Mouse (Mus musculus) thymus, postnatal 36 days (tissue): ENCODE measurements at regions not wholly inside any gene's neighbourhood (a gene's known extent, or its start where the extent isn't known, plus 50 kb on each side); places are given as distances from the start of the nearest gene placed in this dataset.

Experiments
- DNase-seq, 2 experiments: peaks; one replicate each; pipeline ENCODE4 v3.0.0; 2022; ENCODE audit warnings: mixed read lengths in 2 of 2

DNA sequence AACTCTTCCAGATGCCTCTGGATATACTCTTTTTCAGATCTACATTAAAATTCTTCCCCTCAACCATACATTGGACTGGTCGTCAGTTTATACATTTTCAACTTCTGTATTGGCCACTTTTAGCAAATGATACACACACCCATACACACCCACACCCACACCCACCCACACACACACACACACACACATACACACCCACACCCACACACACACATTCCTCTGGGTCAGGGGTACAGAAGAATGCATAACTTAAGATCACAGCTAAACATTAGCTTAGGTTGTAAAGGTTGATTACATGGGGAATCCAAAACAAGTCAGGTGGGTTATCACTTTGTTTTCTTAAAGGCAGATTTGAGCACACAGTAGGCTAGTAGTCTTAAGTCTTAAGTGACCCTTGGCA lies 75.9 kb upstream of the Gm6657 start:
- DNase-seq: no peak

GRCm38 (mm10) chr12:78119246-78119645 lies 74.8 kb upstream of the Gm6657 start:
- no peak for DNase-seq

- no peak for DNase-seq
Measured at GRCm38 (mm10) chr12:78119855-78120254, 74.2 kb upstream of the Gm6657 start.

GRCm38 (mm10) chr12:78129130-78129845 lies 64.8 kb upstream of the Gm6657 start:
- no peak for DNase-seq

- DNase-seq: no peak
Measured at GRCm38 (mm10) chr12:78132016-78132797, 61.8 kb upstream of the Gm6657 start.

- no peak for DNase-seq
Measured at GRCm38 (mm10) chr12:78133341-78133740, 60.7 kb upstream of the Gm6657 start.

- DNase-seq: no peak
Measured at GRCm38 (mm10) chr12:78133984-78134383, 60.1 kb upstream of the Gm6657 start.

DNA sequence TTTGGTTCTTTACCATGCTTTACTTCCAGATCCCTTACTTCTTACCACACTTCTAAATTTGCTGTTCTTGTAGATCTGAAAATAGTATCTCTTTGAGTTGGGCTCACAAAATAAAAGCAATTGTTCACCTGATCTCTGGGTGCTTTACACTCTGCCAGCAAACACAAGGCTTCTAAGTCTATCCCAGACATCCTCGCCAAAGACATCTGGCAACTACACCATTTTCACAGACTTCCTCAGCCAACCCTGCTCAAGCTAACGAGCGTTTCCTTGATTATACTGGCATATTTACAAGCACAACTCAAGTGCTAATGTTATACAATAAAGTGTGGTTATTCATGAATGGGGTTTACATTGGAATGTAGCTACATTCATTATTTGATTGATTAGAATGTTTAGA lies 56.8 kb upstream of the Gm6657 start:
- no peak for DNase-seq

DNA sequence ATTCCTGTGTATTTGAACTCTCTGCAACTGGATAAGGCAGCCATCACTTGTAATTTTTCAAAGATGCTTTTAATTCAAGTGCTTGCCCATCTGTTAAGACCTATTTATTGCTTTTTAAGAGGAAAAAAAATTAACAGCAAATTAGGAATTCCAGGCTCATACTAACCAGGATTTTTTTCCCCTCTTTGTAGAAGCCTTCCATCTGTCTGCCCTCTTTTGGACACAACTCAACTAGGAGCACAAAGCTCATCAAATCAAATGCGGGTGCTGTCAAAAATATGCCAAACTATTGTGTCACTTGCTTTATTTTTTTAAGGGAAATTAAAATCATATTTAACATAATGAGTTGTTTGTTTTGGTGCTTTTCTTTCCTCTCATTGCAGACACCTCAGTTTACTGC lies 55.6 kb upstream of the Gm6657 start:
- no peak for DNase-seq
